Mouse (Mus musculus) frontal cortex, postnatal 36 days (tissue): ENCODE measurements around the gene Zcwpw1.
"Not testable (repeated sequence)": the region's sequence is repeated elsewhere in the genome, so short reads cannot be mapped to it uniquely, and the experiment has no call there.

ENCODE experiments used
- DNase-seq, 2 experiments: peaks; one replicate each; pipeline ENCODE4 v3.0.0; 2022; ENCODE audit warnings: low spot score in 2 of 2

The Zcwpw1 gene

GRCm38 (mm10) chr5:137835966-137836520 is 48.4 kb downstream of the Zcwpw1 start, which contains the start of gene Pilra:
Gene Pilra (minus strand): TSS chr5:137836281.
- not testable (repeated sequence) for DNase-seq

- DNase-seq: no peak
Measured at GRCm38 (mm10) chr5:137836611-137837010, 49.0 kb downstream of the Zcwpw1 start.

GRCm38 (mm10) chr5:137837110-137837509 is 49.5 kb downstream of the Zcwpw1 start:
- DNase-seq: not testable (repeated sequence)

GRCm38 (mm10) chr5:137850313-137850712 is 62.7 kb downstream of the Zcwpw1 start:
- not testable (repeated sequence) for DNase-seq

- not testable (repeated sequence) for DNase-seq
Measured at GRCm38 (mm10) chr5:137854907-137855306, 67.3 kb downstream of the Zcwpw1 start.

- DNase-seq: not testable (repeated sequence)
Measured at GRCm38 (mm10) chr5:137856870-137857269, 69.3 kb downstream of the Zcwpw1 start.

- DNase-seq: not testable (repeated sequence)
Measured at GRCm38 (mm10) chr5:137857960-137858710, 70.5 kb downstream of the Zcwpw1 start, which contains the start of gene Pilrb1. Gene Pilrb1 (minus strand): TSS chr5:137858106.

GRCm38 (mm10) chr5:137864008-137864407 is 76.4 kb downstream of the Zcwpw1 start:
- DNase-seq: not testable (repeated sequence)

GRCm38 (mm10) chr5:137868600-137868999 is 81.0 kb downstream of the Zcwpw1 start:
- DNase-seq: not testable (repeated sequence)

GRCm38 (mm10) chr5:137871644-137872380 is 84.2 kb downstream of the Zcwpw1 start, which contains the start of gene Pilrb2:
Gene Pilrb2 (minus strand): TSS chr5:137871815.
- DNase-seq: not testable (repeated sequence)
